Mouse (Mus musculus) left cerebral cortex, postnatal 14 days (tissue): ENCODE data around the gene Olfr857. TPM values are rescaled to one million over a fixed set of nuclear protein-coding genes. Genes with fewer than 3 reads are reported as not detected.
"Not testable (repeated sequence)": the region's sequence is repeated elsewhere in the genome, so short reads cannot be mapped to it uniquely, and the experiment has no call there.

Experiments used
- DNase-seq, 2 experiments: peaks; one replicate each; pipeline ENCODE4 v3.0.0; 2021 to 2022; ENCODE audit warnings: low spot score in 2 of 2, mixed read lengths in 1 of 2
- intact Hi-C: fragments of 180-260 bp; cut with DNase I; formaldehyde crosslinking; loops from one replicate; pipeline ENCODE4 v1.15.1; 2025
- long read RNA-seq, 2 experiments: library from polyadenylated mRNA; stranded (forward); transcript quantifications; one replicate each; pipeline ENCODE4 v2.0.0; 2021
- total RNA-seq, 2 experiments: library from RNA; stranded (reverse); gene quantifications; 2 replicates each; pipeline ENCODE4 v1.2.3; 2021

The Olfr857 gene
- not detected for total RNA-seq
- long read RNA-seq, experiment 1, result 0 reads
- long read RNA-seq, experiment 2, result 0 reads

GRCm38 (mm10) chr9:19709133-19709532 lies at the start of gene Olfr857:
Gene Olfr857, plus strand, starts transcription at chr9:19709433.
- DNase-seq, result no peak
- intact Hi-C loops, result no loop called here

- DNase-seq, result no peak
- intact Hi-C loops, result no loop called here
These were observed 19.0 kb upstream of the Olfr857 start for GRCm38 (mm10) chr9:19690281-19690680.

DNA sequence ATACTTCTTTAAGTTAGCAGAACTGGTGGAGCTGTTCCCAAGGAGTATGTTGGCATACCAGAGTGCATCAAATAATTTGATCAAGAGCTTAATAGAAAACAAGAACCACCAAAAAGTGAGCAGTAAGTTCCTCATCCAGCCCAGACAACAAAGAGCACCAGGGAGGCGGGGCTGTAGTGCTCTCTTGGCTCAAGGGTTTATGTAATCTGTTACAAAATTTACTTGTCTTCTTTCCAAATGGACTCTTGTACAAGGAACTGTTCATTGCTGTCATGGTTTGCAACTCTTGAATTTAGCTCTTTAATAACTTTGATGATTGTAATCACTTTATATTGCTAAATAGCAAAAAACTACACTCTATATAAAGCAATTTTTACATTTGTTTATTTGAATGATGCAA lies 17.8 kb upstream of the Olfr857 start:
- intact Hi-C loops, result no loop called here
- no peak for DNase-seq

DNA sequence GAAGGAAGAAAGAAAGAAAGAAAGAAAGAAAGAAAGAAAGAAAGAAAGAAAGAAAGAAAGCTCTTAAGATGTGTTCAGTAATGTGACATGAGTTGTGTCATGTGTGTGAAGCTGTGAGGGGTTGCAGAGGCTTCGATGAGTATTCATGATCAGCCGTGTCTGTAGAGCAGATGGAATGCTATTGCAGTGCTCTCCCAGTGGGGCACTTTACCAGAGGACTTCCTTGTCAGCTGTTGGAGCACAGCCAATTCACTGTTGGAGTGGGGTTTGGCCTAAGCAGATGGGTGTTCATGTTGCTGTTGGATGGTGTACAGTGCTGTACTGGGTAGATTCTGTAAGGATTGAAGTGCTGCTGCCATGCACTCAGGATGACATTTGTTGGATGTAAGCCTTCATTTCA lies 16.8 kb upstream of the Olfr857 start:
- intact Hi-C loops, result no loop called here

GRCm38 (mm10) chr9:19694285-19694684 lies 14.9 kb upstream of the Olfr857 start:
- intact Hi-C loops, DNase-seq: not testable (repeated sequence)

More for the DNA sequence above, 16.8 kb upstream of the Olfr857 start:
- DNase-seq, result no peak

DNA sequence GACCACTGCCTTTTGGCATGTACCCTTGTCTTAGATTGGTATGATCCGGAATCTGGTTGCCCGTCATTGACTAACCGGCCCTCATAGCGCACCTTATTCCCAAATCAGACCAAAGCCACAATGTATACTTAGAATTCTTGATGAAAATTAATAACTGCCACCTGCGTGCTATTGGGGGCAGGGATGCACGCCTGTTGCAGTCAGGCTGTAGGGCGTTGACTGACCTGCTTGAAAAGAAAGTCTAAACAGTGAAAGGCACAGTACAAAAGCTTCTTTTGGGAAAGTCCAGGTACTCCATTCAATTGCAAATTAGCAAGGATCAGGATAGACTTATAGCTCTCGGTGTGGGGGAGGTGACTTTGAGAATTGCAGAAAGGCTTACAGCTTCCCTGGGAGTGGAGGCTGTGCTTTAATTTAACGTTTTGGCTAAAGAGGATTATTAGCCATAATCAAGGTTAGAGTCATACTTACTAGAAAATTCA lies 14.3 kb upstream of the Olfr857 start:
- DNase-seq, intact Hi-C loops: not testable (repeated sequence)

GRCm38 (mm10) chr9:19704546-19704945 lies 4.7 kb upstream of the Olfr857 start:
- intact Hi-C loops, result not testable (repeated sequence)

More at GRCm38 (mm10) chr9:19704546-19704945, 4.7 kb upstream of the Olfr857 start:
- not testable (repeated sequence) for DNase-seq

Other genes with a start within 250 kb of the Olfr857 start
- not detected for gene Olfr850, start 231.2 kb upstream of the Olfr857 start, total RNA-seq
- gene Olfr851, start 216.1 kb upstream of the Olfr857 start, total RNA-seq, result not detected
- gene Olfr853, start 168.4 kb upstream of the Olfr857 start, total RNA-seq, result not detected
- not detected for gene Olfr854, start 142.1 kb upstream of the Olfr857 start, total RNA-seq
- not detected for gene Olfr855, start 126.8 kb upstream of the Olfr857 start, total RNA-seq
- gene Zfp317, start 87.3 kb upstream of the Olfr857 start, total RNA-seq, result 10 to 100 TPM; 18.7 to 22.3 TPM
- not detected for gene Olfr58, start 70.8 kb downstream of the Olfr857 start, total RNA-seq
- gene Olfr859, start 95.5 kb downstream of the Olfr857 start, total RNA-seq, result not detected
- gene Olfr860, start 140.3 kb downstream of the Olfr857 start, total RNA-seq, result not detected
- gene Olfr862, start 178.6 kb downstream of the Olfr857 start, total RNA-seq, result not detected
- not detected for gene Olfr77, start 207.4 kb downstream of the Olfr857 start, total RNA-seq